Mouse (Mus musculus) liver, postnatal 0 days (tissue): ENCODE measurements around the gene Antxr2.

Experiments
- CTCF ChIP-seq: sonication (generic); IDR thresholded peaks from 2 replicates; pipeline ENCODE4 v1.5.1; 2016; ENCODE audit warnings: antibody characterized with exemption, low read depth
- EP300 ChIP-seq: IDR thresholded peaks from 2 replicates; pipeline ENCODE4 v1.6.1; 2016; ENCODE audit warnings: antibody characterized with exemption, low read depth, mild to moderate bottlenecking

- TF ChIP-seq CTCF = peak; percentile 39
- no peak for TF ChIP-seq EP300
These were observed 83.6 kb downstream of the Antxr2 start for GRCm38 (mm10) chr5:97947261-97947660.
